Mouse (Mus musculus) limb, embryonic 14.5 days (tissue): ENCODE data around the gene Taf6. TPM values are rescaled to one million over a fixed set of nuclear protein-coding genes. Genes with fewer than 3 reads are reported as not detected.

Source experiments
- ATAC-seq: fragments of 200-750 bp; cut with Nextera tagmentation; 2 replicates; pipeline ENCODE4 v1.8.0; 2017; ENCODE audit warnings: low read depth, moderate number of reproducible peaks, moderate TSS enrichment; ENCODE audit not compliant: low FRiP score
- DNase-seq: peaks from one replicate; pipeline ENCODE4 v3.0.0-alpha.2; 2015; ENCODE audit warnings: low spot score
- H3K27ac ChIP-seq: fragments of 300-500 bp; sonication (generic); replicated peaks from 2 replicates; pipeline ENCODE4 v1.5.1; 2014; ENCODE audit warnings: low read depth, mild to moderate bottlenecking, low read length, moderate library complexity, mixed read lengths
- H3K27me3 ChIP-seq: fragments of 300-500 bp; sonication (generic); 2 replicates; pipeline ENCODE4 v1.6.1; 2014; ENCODE audit warnings: low read length, mixed read lengths; ENCODE audit not compliant: control insufficient read depth, insufficient read depth
- H3K36me3 ChIP-seq: fragments of 300-500 bp; sonication (generic); 2 replicates; pipeline ENCODE4 v1.6.1; 2014; ENCODE audit warnings: mild to moderate bottlenecking, low read length, moderate library complexity, mixed read lengths; ENCODE audit not compliant: control insufficient read depth, insufficient read depth
- H3K4me1 ChIP-seq: fragments of 300-500 bp; sonication (generic); 2 replicates; pipeline ENCODE4 v1.6.1; 2014; ENCODE audit warnings: antibody characterized with exemption, low read length, mixed read lengths; ENCODE audit not compliant: control insufficient read depth, insufficient read depth
- H3K4me2 ChIP-seq: fragments of 300-500 bp; sonication (generic); replicated peaks from 2 replicates; pipeline ENCODE4 v1.6.1; 2014; ENCODE audit warnings: low read depth, mild to moderate bottlenecking, low read length, moderate library complexity; ENCODE audit not compliant: severe bottlenecking
- H3K4me3 ChIP-seq: fragments of 300-500 bp; sonication (generic); replicated peaks from 2 replicates; pipeline ENCODE4 v1.5.1; 2014; ENCODE audit warnings: low read length
- H3K9ac ChIP-seq: fragments of 300-500 bp; sonication (generic); 2 replicates; pipeline ENCODE4 v1.6.1; 2014; ENCODE audit warnings: mild to moderate bottlenecking, low read depth, low read length, moderate library complexity; ENCODE audit not compliant: severe bottlenecking
- H3K9me3 ChIP-seq: fragments of 300-500 bp; sonication (generic); 2 replicates; pipeline ENCODE4 v1.6.1; 2016; ENCODE audit warnings: low read length; ENCODE audit not compliant: control insufficient read depth
- POLR2A ChIP-seq: fragments of 200-500 bp; IDR thresholded peaks from 2 replicates; pipeline ENCODE4 v1.8.0; 2012; ENCODE audit warnings: inconsistent platforms, mild to moderate bottlenecking, moderate library complexity, borderline replicate concordance; ENCODE audit not compliant: insufficient read depth, insufficient read length; ENCODE audit errors: extremely low read depth
- WGBS: fragments of 180-500 bp; shearing (Covaris S2); extraction: QIAGEN DNeasy Blood & Tissue Kit; methylation state at CpG from one replicate; pipeline ENCODE4 v1.1.7; 2014; 5-methylcytosine and 5-hydroxymethylcytosine counted together
- polyA plus RNA-seq, 2 experiments: library from polyadenylated mRNA; depleted of rRNA in 1 of 2; stranded (reverse) in 1 of 2; unstranded in 1 of 2; fragments of >200 nt; fragmentation: Nextera tagmentation in 1 of 2; extraction: Ambion mirVana in 1 of 2; gene quantifications; 2 replicates each; pipeline versions ENCODE4 v1.2.1 to v1.2.3; 2012 to 2014

The Taf6 gene
- polyA plus RNA-seq, 2 experiments = 75.6 to 90.0 TPM

- Histone ChIP-seq H3K9ac (no peak overlapping the region), H3K4me1 (no peaks in the 10 kb centered on the region), H3K36me3 (no peaks in the 10 kb centered on the region), H3K27me3 (no peaks in the 10 kb centered on the region), H3K9me3 (peaks cover 7% of the 10 kb centered on the region; the same call in 1 of the 2 replicates), H3K4me3 (no peak overlapping the region), H3K27ac (no peak overlapping the region), H3K4me2 (no peak overlapping the region)
- no peak for ATAC-seq
- no peak for TF ChIP-seq POLR2A
- 81% methylated on average over 4 of the region's 4 CpGs for WGBS
- no peak for DNase-seq
These were observed 20.6 kb upstream of the Taf6 start for GRCm38 (mm10) chr5:138207873-138208272.

DNA sequence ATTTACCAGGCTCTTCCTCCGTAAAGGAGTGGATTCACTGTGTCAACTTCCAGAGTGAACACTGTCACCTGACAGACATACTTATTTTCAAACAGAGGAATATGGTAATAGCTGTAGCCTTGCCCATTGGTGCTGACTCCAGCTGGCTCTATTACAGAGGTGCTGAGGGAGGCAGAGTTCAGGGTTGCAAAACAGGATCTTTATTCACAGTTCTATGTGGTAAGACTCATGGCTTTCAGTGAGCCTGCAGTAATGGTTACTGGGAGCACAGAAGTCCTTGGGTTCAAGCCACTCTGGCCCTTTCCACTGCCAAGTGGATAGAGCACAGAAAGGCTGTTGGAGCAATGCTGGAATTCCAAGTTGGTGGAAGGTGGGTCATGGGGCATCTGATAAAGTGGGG lies 20.0 kb upstream of the Taf6 start:
- DNase-seq (no peak), ATAC-seq (no peak)
- Histone ChIP-seq H3K4me3 (no peak overlapping the region), H3K4me2 (no peak overlapping the region), H3K36me3 (no peaks in the 10 kb centered on the region), H3K27me3 (no peaks in the 10 kb centered on the region), H3K9ac (no peak overlapping the region), H3K4me1 (no peaks in the 10 kb centered on the region), H3K27ac (no peak overlapping the region), H3K9me3 (peaks cover 7% of the 10 kb centered on the region; the same call in 1 of the 2 replicates)
- no peak for TF ChIP-seq POLR2A
- 84% methylated on average over 1 of the region's 1 CpGs for WGBS

DNA sequence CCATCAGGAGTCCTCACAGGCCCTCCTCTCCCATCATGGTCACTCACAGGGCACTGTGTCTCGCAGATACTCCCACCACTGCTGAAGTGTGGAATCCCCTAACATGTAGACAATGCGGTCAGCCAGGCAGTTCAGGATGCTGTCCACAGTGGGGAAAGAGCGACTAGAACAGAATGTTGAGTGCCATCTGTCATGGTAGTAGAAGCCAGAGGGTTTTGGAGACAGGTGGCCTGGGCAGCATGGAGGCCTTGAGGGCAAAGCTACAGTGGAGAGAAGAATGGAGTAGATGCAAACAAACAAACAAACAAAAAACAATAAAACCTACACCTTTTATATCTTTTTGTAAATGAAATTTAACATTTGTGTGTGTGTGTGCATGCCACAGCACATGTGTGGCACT lies 14.8 kb upstream of the Taf6 start:
- Histone ChIP-seq H3K9me3 (peaks cover 7% of the 10 kb centered on the region; the same call in 1 of the 2 replicates), H3K36me3 (no peaks in the 10 kb centered on the region), H3K4me2 (no peak overlapping the region), H3K27me3 (no peaks in the 10 kb centered on the region), H3K27ac (no peak overlapping the region), H3K4me3 (no peak overlapping the region), H3K4me1 (no peaks in the 10 kb centered on the region), H3K9ac (no peak overlapping the region)
- DNase-seq = no peak
- no peak for TF ChIP-seq POLR2A
- ATAC-seq = no peak
- WGBS = 78% methylated on average over 3 of the region's 3 CpGs

DNA sequence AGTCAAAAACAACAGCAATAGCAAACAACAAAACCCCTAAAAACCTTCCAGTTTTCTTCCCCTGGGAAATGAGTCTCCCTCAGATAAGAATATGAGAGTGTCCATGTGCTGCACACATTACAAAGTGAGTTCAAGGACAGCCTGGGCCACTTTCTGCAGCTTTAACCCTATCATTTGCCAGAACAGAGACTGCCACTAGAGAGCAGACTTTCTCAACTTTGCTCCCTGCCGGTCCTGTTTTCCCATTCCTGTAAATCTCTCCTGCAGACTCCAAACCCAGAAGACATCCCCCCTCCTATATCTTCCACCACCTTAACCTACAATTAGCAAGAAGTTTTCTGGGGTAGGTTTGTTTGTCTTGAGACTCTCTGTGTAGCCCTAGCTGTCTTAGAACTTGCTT lies 12.3 kb upstream of the Taf6 start:
- H3K27ac ChIP-seq = no peak overlapping the region
- H3K36me3 ChIP-seq = no peaks in the 10 kb centered on the region
- peaks cover 8% of the 10 kb centered on the region; the same call in 1 of the 2 replicates for H3K4me1 ChIP-seq
- H3K4me3 ChIP-seq = no peak overlapping the region
- WGBS = 13% methylated on average over 1 of the region's 1 CpGs
- H3K9me3 ChIP-seq = peaks cover 5% of the 10 kb centered on the region; the same call in 1 of the 2 replicates
- H3K4me2 ChIP-seq = no peak overlapping the region
- no peak for TF ChIP-seq POLR2A
- no peak overlapping the region for H3K9ac ChIP-seq
- ATAC-seq (no peak), DNase-seq (no peak)
- no peaks in the 10 kb centered on the region for H3K27me3 ChIP-seq

- peak overlapping the region; percentile 92 for H3K4me2 ChIP-seq
- H3K4me1 ChIP-seq = peaks cover 11% of the 10 kb centered on the region; the same call in 1 of the 2 replicates
- TF ChIP-seq POLR2A = no peak
- no peak overlapping the region for H3K27ac ChIP-seq
- no peaks in the 10 kb centered on the region for H3K27me3 ChIP-seq
- no peaks in the 10 kb centered on the region for H3K9me3 ChIP-seq
- WGBS = 76% methylated on average over 7 of the region's 7 CpGs
- DNase-seq (no peak), ATAC-seq (no peak)
- H3K36me3 ChIP-seq = peaks cover 27% of the 10 kb centered on the region
- H3K4me3 ChIP-seq = peak overlapping the region; percentile 74
- peak overlapping the region; percentile 91; the same call in 1 of the 2 replicates for H3K9ac ChIP-seq
These were observed 8.2 kb upstream of the Taf6 start for GRCm38 (mm10) chr5:138195463-138195862.
